27 mouse cellular contexts compared by ENCODE assay signal in the genomic region with DNA sequence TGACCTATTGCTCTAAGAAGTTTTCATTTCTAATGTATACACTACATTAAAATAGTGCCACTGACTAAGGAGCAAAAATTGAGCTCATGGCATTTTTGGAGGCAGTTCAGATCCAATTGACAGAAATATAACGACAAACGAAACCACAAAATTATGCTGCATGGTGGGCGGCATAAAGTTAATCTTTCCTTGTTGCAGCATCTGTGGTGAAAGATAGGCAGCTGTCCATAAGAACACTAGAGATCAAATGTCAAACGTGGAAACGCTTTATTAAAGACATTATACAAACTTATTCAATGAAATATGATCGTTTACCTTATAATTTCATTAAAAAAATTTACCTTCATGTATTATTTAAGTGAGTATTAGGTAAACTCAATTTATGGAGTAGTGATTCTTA.
"Had no signal": no experiment of that assay in that cellular context is flagged by ENCODE, and none has a peak within 500 bp of the region (broad histone marks: within the 10 kb centered on the region; RNA-seq: fewer than 3 reads in every experiment).

No protein-coding gene starts in this region.

- DNase-seq: left cerebral cortex, postnatal 4 days; liver; liver, embryonic 13.5 days; liver, postnatal 0 days; lung, adult 18-20 months; lung, adult 2 months; lung, embryonic 14.5 days; lung, postnatal 10 days; lung, postnatal 14 days; lung, postnatal 36 days; lung, postnatal 4 days; midbrain, embryonic 14.5 days had no signal

- H3K36me3 ChIP-seq: limb, embryonic 10.5 days; limb, embryonic 12.5 days; limb, embryonic 13.5 days; limb, embryonic 15.5 days; liver, embryonic 12.5 days; liver, embryonic 13.5 days; liver, embryonic 15.5 days; lung, embryonic 15.5 days; midbrain, embryonic 10.5 days; midbrain, embryonic 12.5 days; midbrain, embryonic 13.5 days; midbrain, embryonic 15.5 days had no signal

- H3K4me1 ChIP-seq: limb, embryonic 10.5 days; limb, embryonic 12.5 days; limb, embryonic 13.5 days; limb, embryonic 15.5 days; liver, embryonic 12.5 days; liver, embryonic 13.5 days; liver, embryonic 15.5 days; lung, embryonic 15.5 days; megakaryocyte, embryonic 14.5 days; midbrain, embryonic 10.5 days; midbrain, embryonic 12.5 days; midbrain, embryonic 13.5 days; midbrain, embryonic 15.5 days had no signal

- H3K9me3 ChIP-seq: limb, embryonic 10.5 days; limb, embryonic 12.5 days; limb, embryonic 13.5 days; limb, embryonic 15.5 days; liver, embryonic 12.5 days; liver, embryonic 13.5 days; liver, embryonic 15.5 days; lung, embryonic 15.5 days; megakaryocyte, embryonic 14.5 days; midbrain, embryonic 10.5 days; midbrain, embryonic 12.5 days; midbrain, embryonic 13.5 days; midbrain, embryonic 15.5 days had no signal

- H3K27ac ChIP-seq: limb, embryonic 10.5 days; limb, embryonic 12.5 days; limb, embryonic 13.5 days; limb, embryonic 15.5 days; liver, embryonic 12.5 days; liver, embryonic 13.5 days; liver, embryonic 14.5 days; liver, embryonic 15.5 days; lung, embryonic 15.5 days; macrophage; midbrain, embryonic 10.5 days; midbrain, embryonic 12.5 days; midbrain, embryonic 13.5 days; midbrain, embryonic 15.5 days had no signal

- H3K27me3 ChIP-seq: limb, embryonic 12.5 days; limb, embryonic 13.5 days; limb, embryonic 15.5 days; liver, embryonic 12.5 days; liver, embryonic 13.5 days; liver, embryonic 15.5 days; lung, embryonic 15.5 days; megakaryocyte, embryonic 14.5 days; midbrain, embryonic 12.5 days; midbrain, embryonic 13.5 days; midbrain, embryonic 15.5 days had no signal

- H3K9ac ChIP-seq: limb, embryonic 12.5 days; limb, embryonic 13.5 days; limb, embryonic 15.5 days; liver, embryonic 12.5 days; liver, embryonic 13.5 days; liver, embryonic 14.5 days; liver, embryonic 15.5 days; liver, postnatal 0 days; lung, embryonic 14.5 days; lung, embryonic 15.5 days; midbrain, embryonic 12.5 days; midbrain, embryonic 13.5 days; midbrain, embryonic 15.5 days had no signal

- H3K4me3 ChIP-seq: limb, embryonic 10.5 days; limb, embryonic 12.5 days; limb, embryonic 13.5 days; limb, embryonic 15.5 days; liver, embryonic 12.5 days; liver, embryonic 13.5 days; liver, embryonic 15.5 days; lung, embryonic 15.5 days; megakaryocyte, embryonic 14.5 days; midbrain, embryonic 10.5 days; midbrain, embryonic 12.5 days; midbrain, embryonic 13.5 days; midbrain, embryonic 15.5 days; myocyte had no signal
